Mouse (Mus musculus) forelimb bud, embryonic 11.5 days (tissue): Measurements from ENCODE around the gene Gbx1.
A peak's percentile ranks its signal among the peaks of the same experiment; 100 is the strongest.

Experiments
- DNase-seq: peaks from one replicate; pipeline ENCODE4 v3.0.0-alpha.2; 2012; ENCODE audit warnings: low read depth, low spot score

The Gbx1 gene

GRCm38 (mm10) chr5:24477909-24478308 is 49.1 kb downstream of the Gbx1 start:
- DNase-seq = no peak

- no peak for DNase-seq
These were observed 51.3 kb downstream of the Gbx1 start for GRCm38 (mm10) chr5:24475476-24476241.

GRCm38 (mm10) chr5:24474723-24475261 is 52.2 kb downstream of the Gbx1 start:
- no peak for DNase-seq

GRCm38 (mm10) chr5:24474025-24474722 is 52.8 kb downstream of the Gbx1 start:
- DNase-seq = no peak

DNA sequence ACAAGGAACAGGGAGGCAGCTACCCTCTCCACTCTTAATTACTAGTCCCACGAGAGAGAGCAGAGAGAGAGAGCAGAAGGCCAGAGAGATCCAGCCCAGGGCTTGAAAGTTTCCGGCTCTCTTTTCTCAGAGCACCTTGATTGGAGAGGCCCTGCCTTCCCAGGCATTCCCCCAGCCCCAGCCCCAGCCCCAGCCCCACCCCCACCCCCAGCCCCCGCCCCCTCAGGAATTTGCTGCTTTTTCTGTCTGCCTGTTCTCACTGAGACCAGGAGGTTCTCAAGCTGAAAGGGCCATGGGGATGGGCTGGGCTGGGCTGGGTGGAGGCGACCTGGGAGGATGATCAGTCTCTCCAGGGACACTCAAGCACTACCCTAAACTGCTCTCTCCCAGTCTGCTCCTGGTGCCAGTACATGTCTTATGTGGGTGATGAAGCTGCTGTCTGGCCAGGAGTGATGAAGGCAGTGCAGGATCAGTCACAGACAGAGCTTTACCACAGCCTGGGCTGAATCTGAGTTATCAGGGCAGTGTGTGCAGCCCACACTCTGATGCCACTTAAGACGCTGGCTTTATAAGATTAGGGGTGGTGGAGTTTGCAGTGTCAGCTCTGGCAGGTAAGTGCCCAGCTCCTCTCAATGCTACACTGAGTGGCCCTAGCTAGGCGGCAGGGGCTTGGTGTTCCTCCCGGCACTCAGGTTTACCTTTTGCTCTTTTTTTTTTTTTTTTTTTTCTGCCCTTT is 54.0 kb downstream of the Gbx1 start:
- DNase-seq = no peak

DNA sequence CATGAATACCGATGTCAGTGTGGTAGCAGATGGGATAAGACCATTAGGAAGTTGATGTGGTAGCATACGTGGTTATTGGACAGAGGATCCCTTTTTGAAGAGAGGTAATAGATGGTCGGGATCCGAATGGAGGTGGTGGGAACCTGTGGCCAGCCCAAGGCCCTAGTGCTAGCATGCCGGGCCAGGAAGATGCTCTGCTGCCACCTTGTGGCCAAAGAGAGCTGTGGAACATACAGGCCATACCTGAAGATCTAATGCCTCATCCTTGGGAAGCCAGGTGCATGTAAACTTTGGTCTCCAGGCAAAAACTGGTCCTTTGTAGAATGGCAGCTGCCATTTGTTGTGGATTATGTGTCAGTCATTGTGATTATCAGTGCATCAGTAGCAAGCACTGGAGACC is 56.4 kb downstream of the Gbx1 start:
- peak; percentile 78 for DNase-seq

- no peak for DNase-seq
These were observed 60.2 kb downstream of the Gbx1 start for GRCm38 (mm10) chr5:24466762-24467161.

DNA sequence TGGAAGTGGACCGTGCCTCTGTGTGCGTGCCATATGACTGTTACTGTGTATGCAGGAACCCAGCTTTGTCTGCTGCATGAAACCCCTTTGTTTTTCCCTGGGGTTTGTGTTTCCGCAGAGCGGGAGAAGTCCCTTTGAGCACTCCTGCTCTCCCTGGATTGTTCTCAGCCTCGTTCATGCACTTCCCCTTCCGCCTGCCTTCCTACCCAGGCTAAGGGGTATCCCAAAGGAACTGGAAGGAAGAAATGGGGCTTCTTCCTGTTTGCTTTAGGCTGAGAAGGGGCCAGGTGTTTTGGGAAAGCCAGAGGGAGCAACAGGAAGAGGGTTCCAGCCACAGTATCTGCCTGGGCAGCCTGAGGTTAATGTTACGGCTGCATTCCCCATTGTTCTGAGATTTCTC is 71.4 kb downstream of the Gbx1 start:
- DNase-seq = no peak

- no peak for DNase-seq
These were observed 71.9 kb downstream of the Gbx1 start for GRCm38 (mm10) chr5:24455076-24455475.

GRCm38 (mm10) chr5:24453985-24454303 is 73.1 kb downstream of the Gbx1 start:
- no peak for DNase-seq

DNA sequence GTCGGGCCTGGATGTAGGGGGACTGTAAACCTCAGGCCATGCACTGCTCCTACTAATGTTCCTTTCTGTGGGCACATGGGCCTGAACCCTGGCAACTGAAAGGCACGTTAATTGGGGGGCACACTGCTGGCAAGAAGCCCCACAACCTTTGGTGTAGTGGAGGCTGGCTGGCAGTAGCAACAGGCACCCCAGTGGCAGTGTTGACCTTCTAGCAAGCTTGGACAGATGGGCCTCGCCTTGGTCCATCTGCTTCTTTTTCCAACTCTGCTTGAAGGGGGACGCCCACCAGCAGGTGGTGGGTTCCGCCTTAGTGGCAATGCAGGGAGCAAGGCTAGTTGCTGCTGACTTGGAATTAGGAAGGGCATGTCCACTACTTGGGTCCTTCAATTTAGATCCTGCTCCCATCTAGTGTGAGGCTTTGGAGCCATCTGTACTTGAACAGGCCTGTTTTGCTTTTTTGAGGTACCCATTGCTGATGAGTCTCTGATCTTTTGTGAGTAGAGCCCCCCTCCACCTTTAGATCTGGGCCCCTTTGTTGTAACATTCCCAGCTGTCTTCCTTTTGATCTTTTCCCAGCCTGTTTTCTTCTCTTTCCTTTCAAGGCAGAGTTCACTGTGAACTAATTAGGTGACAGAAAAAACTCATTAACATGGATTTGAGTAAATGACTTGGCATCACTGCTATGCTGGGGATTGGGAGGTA is 73.6 kb downstream of the Gbx1 start:
- DNase-seq = no peak
